12 mouse cellular contexts compared by ENCODE assay signal in the genomic region with DNA sequence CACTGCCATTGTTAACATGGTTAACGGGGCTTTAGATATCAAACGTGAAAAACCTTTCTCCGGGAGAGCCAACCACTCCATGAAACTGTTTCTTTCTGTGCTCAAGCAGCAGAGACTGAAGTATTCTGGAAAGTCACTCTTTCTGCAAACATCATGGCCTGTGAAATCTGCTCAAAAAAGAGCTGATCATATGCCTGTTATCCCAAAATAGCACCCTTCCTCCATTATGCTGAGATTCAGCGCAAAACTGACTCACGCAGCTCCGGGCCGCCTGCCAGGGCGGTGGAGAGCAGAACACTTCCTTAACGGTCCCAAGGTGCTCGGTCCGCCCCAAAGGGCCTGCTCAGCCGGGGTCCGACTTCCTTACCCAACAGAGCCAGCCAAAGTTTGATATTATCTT.
A peak's percentile ranks its signal among the peaks of the same experiment; 100 is the strongest.
DNase-seq lines count a peak whose midpoint lies in the region; ATAC-seq and TF ChIP-seq lines count a peak whose summit lies in the region.
"Had no signal": no experiment of that assay in that cellular context is flagged by ENCODE, and none has a peak within 500 bp of the region (broad histone marks: within the 10 kb centered on the region; RNA-seq: fewer than 3 reads in every experiment).

No protein-coding gene starts in this region.

- H3K9me3 ChIP-seq in liver, embryonic 11.5 days (ENCODE audit: control insufficient read depth, low read length): no peaks in the 10 kb centered on the region
- H3K9me3 ChIP-seq: hindbrain, embryonic 10.5 days; liver, embryonic 13.5 days had no signal

- H3K27ac ChIP-seq in cerebellum, adult 2 months (ENCODE audit: insufficient read depth, low read length): no peak overlapping the region
- H3K27ac ChIP-seq in liver, embryonic 11.5 days (ENCODE audit: low read depth, low read length): no peak overlapping the region
- H3K27ac ChIP-seq: hindbrain, embryonic 10.5 days; liver, embryonic 13.5 days had no signal

- ATAC-seq in liver, embryonic 11.5 days (replicated peaks; ENCODE audit: low FRiP score): no peak

- TF ChIP-seq POLR2A in cerebellum, adult 2 months (IDR thresholded peaks at IDR 0.05; ENCODE audit: borderline replicate concordance, insufficient read depth, low read length): no peak

- 52% methylated on average over 13 of the region's 13 CpGs for WGBS in cerebellum, adult 2 months
- 79% methylated on average over 13 of the region's 13 CpGs for WGBS in liver, embryonic 11.5 days

- no peak overlapping the region for H3K4me2 ChIP-seq in liver, embryonic 11.5 days
- H3K4me2 ChIP-seq: liver, embryonic 13.5 days had no signal

- no peak for TF ChIP-seq CTCF in cerebellum, adult 2 months (IDR thresholded peaks at IDR 0.05; ENCODE audit: borderline replicate concordance, insufficient read depth, low read depth, low read length)

- peaks cover 11% of the 10 kb centered on the region for H3K4me1 ChIP-seq in cerebellum, adult 2 months (ENCODE audit: control insufficient read depth, insufficient read depth, low read length)
- H3K4me1 ChIP-seq in liver, embryonic 11.5 days (replicated peaks; ENCODE audit: control insufficient read depth, insufficient read depth, low read length): no peaks in the 10 kb centered on the region
- H3K4me1 ChIP-seq: liver, embryonic 13.5 days had no signal

- H3K9ac ChIP-seq in liver, embryonic 11.5 days (ENCODE audit: low read depth, low read length): no peak overlapping the region
- H3K9ac ChIP-seq: liver, embryonic 13.5 days had no signal

- no peaks in the 10 kb centered on the region for H3K36me3 ChIP-seq in liver, embryonic 11.5 days (ENCODE audit: control insufficient read depth, insufficient read depth, low read length)
- H3K36me3 ChIP-seq: hindbrain, embryonic 10.5 days; liver, embryonic 13.5 days had no signal

- intact Hi-C loops in left cerebral cortex, postnatal 14 days (cut with DNase I): loop anchor here (5.0 to 10.0 kb wide), 2 partner anchors 156 to 979 kb away; a partner anchor contains a TSS

- H3K4me3 ChIP-seq in cerebellum, adult 2 months (replicated peaks; ENCODE audit: insufficient read depth, low read depth, low read length): no peak overlapping the region
- no peak overlapping the region for H3K4me3 ChIP-seq in liver, embryonic 11.5 days (ENCODE audit: low read depth, low read length)
- H3K4me3 ChIP-seq: hindbrain, embryonic 10.5 days; liver, embryonic 13.5 days; myocyte had no signal

- H3K27me3 ChIP-seq in cerebellum, adult 2 months (ENCODE audit: control insufficient read depth, insufficient read depth, low read length): no peaks in the 10 kb centered on the region
- H3K27me3 ChIP-seq in liver, embryonic 11.5 days (replicated peaks; ENCODE audit: control insufficient read depth, insufficient read depth, low read length): no peaks in the 10 kb centered on the region
- H3K27me3 ChIP-seq: liver, embryonic 13.5 days had no signal

- DNase-seq in NIH3T3 (ENCODE audit: low read depth): peak; percentile 18
- DNase-seq in cerebellum, adult 2 months: peak; percentile 73 to 81
- DNase-seq in frontal cortex, postnatal 36 days (ENCODE audit: low spot score in 2 of 2): peak; percentile 85 to 92
- peak; percentile 79 to 87 for DNase-seq in left cerebral cortex, postnatal 14 days (ENCODE audit: low spot score in 2 of 2)
- no peak for DNase-seq in liver, embryonic 11.5 days (ENCODE audit: low spot score)
- no peak for DNase-seq in adipocyte (ENCODE audit: low spot score)
- no peak for DNase-seq in natural killer cell, adult 2 months (ENCODE audit: low spot score in 2 of 2)
- DNase-seq: heart, adult 18-20 months; kidney, adult 9 months; liver, embryonic 13.5 days had no signal

Comparison
In these comparisons a context has a peak if more than half of its experiments do, and no peak if none do; other contexts are left out.
1. DNase-seq: peak in NIH3T3 (single experiment), cerebellum, adult 2 months (2 of 2), frontal cortex, postnatal 36 days (2 of 2) and left cerebral cortex, postnatal 14 days (2 of 2); none in liver, embryonic 11.5 days (single experiment), adipocyte (single experiment) and natural killer cell, adult 2 months (0 of 2).